Mouse (Mus musculus): ENCODE measurements at regions not wholly inside any gene's neighbourhood (a gene's known extent, or its start where the extent isn't known, plus 50 kb on each side); places are given as distances from the start of the nearest gene placed in this dataset.

DNA sequence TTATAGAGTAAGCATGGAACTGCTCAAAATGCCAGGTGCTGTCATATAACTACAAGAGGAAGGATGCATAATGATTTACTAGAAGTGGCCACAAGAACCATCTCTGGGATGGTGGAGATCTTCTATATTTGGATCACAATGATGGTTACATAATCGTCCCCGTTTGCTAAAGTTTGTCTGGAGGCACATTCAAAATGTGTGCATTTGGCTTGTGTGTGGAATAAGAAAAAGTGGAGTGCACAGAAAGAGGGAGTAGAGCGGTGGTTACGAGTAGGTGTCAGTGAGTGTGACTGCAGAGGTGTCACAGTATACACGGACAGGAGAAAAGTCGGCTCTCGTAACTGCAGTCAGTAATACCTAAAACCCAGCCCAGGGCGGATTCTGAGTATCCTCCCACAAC is 238.3 kb upstream of the Cnr1 start:
- TF ChIP-seq ZC3H11A (IDR thresholded peaks at IDR 0.05; ENCODE audit: borderline replicate concordance, low read depth, low read length) (no peak), MAFK (IDR thresholded peaks at IDR 0.05; ENCODE audit: insufficient read depth, low read depth, low read length) (no peak)

Data from ES-E14 (cell line).